17 mouse cellular contexts compared by ENCODE assay signal in genomic region chr1:156708672-156709071, GRCm38 (mm10).
"Had no signal": no experiment of that assay in that cellular context is flagged by ENCODE, and none has a peak within 500 bp of the region (broad histone marks: within the 10 kb centered on the region; RNA-seq: fewer than 3 reads in every experiment).

No protein-coding gene starts in this region.

- H3K9ac ChIP-seq: liver, embryonic 13.5 days; midbrain, embryonic 15.5 days; neural tube, embryonic 12.5 days; neural tube, embryonic 15.5 days had no signal

- H3K4me1 ChIP-seq: neural tube, embryonic 12.5 days; neural tube, embryonic 15.5 days had no signal

- H3K4me2 ChIP-seq: liver, embryonic 13.5 days; midbrain, embryonic 11.5 days; midbrain, embryonic 15.5 days; neural tube, embryonic 12.5 days; neural tube, embryonic 15.5 days had no signal

- H3K4me3 ChIP-seq: layer of hippocampus, adult 2 months; liver, embryonic 13.5 days; midbrain, embryonic 15.5 days; neural tube, embryonic 12.5 days; neural tube, embryonic 15.5 days had no signal

- H3K27me3 ChIP-seq: liver, embryonic 13.5 days; midbrain, embryonic 15.5 days; neural tube, embryonic 12.5 days; neural tube, embryonic 15.5 days had no signal

- DNase-seq: kidney, adult 18-20 months; kidney, postnatal 25 days; layer of hippocampus, adult 9-11 months; liver, embryonic 13.5 days; lung, adult 2 months; lung, postnatal 14 days; lung, postnatal 4 days; right cerebral cortex, postnatal 25 days; spleen, adult 18-20 months; thymus, adult 18-20 months; thymus, postnatal 25 days had no signal

- H3K9me3 ChIP-seq: liver, embryonic 13.5 days; midbrain, embryonic 15.5 days; neural tube, embryonic 12.5 days; neural tube, embryonic 15.5 days had no signal

- H3K27ac ChIP-seq: kidney, postnatal 0 days; layer of hippocampus, adult 2 months; liver, embryonic 13.5 days; midbrain, embryonic 15.5 days; neural tube, embryonic 12.5 days; neural tube, embryonic 15.5 days had no signal

- ATAC-seq: midbrain, embryonic 15.5 days had no signal
